Mouse (Mus musculus) embryonic facial prominence, embryonic 13.5 days (tissue): ENCODE data around the gene Sdsl. TPM values are rescaled to one million over a fixed set of nuclear protein-coding genes. Genes with fewer than 3 reads are reported as not detected.

ENCODE experiments used
- ATAC-seq: fragments of 200-750 bp; cut with Nextera tagmentation; 2 replicates; pipeline ENCODE4 v1.8.0; 2017; ENCODE audit warnings: low read depth; ENCODE audit not compliant: insufficient number of reproducible peaks, insufficient read depth, low FRiP score, low TSS enrichment
- H3K27ac ChIP-seq: fragments of 300-500 bp; sonication (generic); 2 replicates; pipeline ENCODE4 v1.5.1; 2015; ENCODE audit warnings: moderate library complexity, mild to moderate bottlenecking, inconsistent platforms
- H3K27me3 ChIP-seq: fragments of 300-500 bp; sonication (generic); 2 replicates; pipeline ENCODE4 v1.6.1; 2015; ENCODE audit warnings: mild to moderate bottlenecking, inconsistent platforms
- H3K36me3 ChIP-seq: fragments of 300-500 bp; sonication (generic); 2 replicates; pipeline ENCODE4 v1.6.1; 2015; ENCODE audit warnings: mild to moderate bottlenecking, inconsistent platforms
- H3K4me1 ChIP-seq: fragments of 300-500 bp; sonication (generic); 2 replicates; pipeline ENCODE4 v1.6.1; 2015; ENCODE audit warnings: inconsistent platforms
- H3K4me2 ChIP-seq: fragments of 300-500 bp; sonication (generic); 2 replicates; pipeline ENCODE4 v1.6.1; 2015; ENCODE audit warnings: moderate library complexity, mild to moderate bottlenecking, inconsistent platforms
- H3K4me3 ChIP-seq: fragments of 300-500 bp; sonication (generic); 2 replicates; pipeline ENCODE4 v1.5.1; 2015; ENCODE audit warnings: mild to moderate bottlenecking, inconsistent platforms
- H3K9ac ChIP-seq: fragments of 300-500 bp; sonication (generic); 2 replicates; pipeline ENCODE4 v1.6.1; 2015; ENCODE audit warnings: mild to moderate bottlenecking, inconsistent platforms
- H3K9me3 ChIP-seq: fragments of 300-500 bp; sonication (generic); 2 replicates; pipeline ENCODE4 v1.6.1; 2016; ENCODE audit warnings: inconsistent platforms
- WGBS: fragments of 180-500 bp; shearing (Covaris S2); methylation state at CpG from one replicate; pipeline ENCODE4 v1.1.7; 2015; ENCODE audit warnings: mixed read lengths; 5-methylcytosine and 5-hydroxymethylcytosine counted together
- polyA plus RNA-seq: library from polyadenylated mRNA; unstranded; fragments of >200 nt; fragmentation: Nextera tagmentation; extraction: Ambion mirVana; gene quantifications from 2 replicates; pipeline ENCODE4 v1.2.1, GENCODE M21; 2015

Sdsl gene
- polyA plus RNA-seq: 2.0 and 2.5 TPM in 2 replicates

DNA sequence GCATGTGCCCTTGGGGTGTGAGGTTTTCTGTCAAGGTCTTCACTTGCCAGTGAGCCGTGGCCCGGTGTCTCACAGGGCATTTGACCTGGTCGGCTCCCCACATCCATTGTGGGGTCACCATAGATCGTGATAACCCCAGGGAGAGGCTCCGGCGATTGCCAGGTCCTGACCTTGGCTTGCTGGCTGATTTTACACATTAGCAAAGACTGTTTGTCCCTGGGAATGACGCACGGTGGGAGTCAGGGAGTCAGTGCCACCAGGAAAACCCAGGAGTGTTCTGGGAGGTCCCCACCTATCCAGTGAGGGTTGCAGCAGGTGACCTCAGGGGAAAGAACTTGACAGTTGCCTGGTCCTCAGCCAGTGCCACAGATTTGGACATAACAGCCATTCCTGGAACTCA lies at the start of gene Sdsl:
Gene Sdsl (minus strand): TSS at position 41 of the 400 bp plus-strand sequence.
- Histone ChIP-seq H3K4me2 (no peak within 1 kb of the TSS), H3K9ac (no peak within 1 kb of the TSS), H3K4me1 (no peaks in the 10 kb centered on the region), H3K27ac (no peak within 1 kb of the TSS), H3K9me3 (no peaks in the 10 kb centered on the region), H3K36me3 (no peaks in the 10 kb centered on the region), H3K4me3 (no peak within 1 kb of the TSS), H3K27me3 (peaks cover 11% of the 10 kb centered on the region; the same call in 1 of the 2 replicates)
- no peak for ATAC-seq
- WGBS: 73% methylated on average over 8 of the region's 8 CpGs

DNA sequence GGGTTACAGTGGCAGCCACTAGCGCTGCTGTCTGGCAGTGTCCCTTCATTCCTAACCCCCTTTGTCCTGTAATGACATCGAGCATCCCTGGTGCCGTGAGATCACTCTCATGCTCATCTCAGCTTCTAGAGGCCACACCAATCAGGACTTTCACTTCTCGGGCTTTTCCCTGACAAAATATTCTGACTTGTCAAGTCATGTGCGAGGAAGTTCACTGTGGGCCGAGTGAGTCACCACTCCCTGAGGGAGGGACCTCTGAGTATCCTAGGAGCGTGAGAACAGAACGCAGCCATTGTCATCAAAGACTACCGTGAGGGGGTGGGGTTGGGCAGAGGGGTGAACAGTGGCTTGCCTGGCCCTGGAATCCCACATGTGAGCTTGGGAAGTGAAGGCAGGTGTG lies 44.9 kb upstream of the Sdsl start:
- Histone ChIP-seq H3K4me1 (peaks cover 41% of the 10 kb centered on the region), H3K27ac (no peak overlapping the region), H3K9ac (no peak overlapping the region), H3K4me2 (no peak overlapping the region), H3K27me3 (no peaks in the 10 kb centered on the region), H3K4me3 (no peak overlapping the region), H3K36me3 (0 out of 2 replicates have a peak, but pooled peaks cover 7% of the 10 kb centered on the region), H3K9me3 (no peaks in the 10 kb centered on the region)
- no peak for ATAC-seq
- 47% methylated on average over 9 of the region's 9 CpGs for whole genome bisulfite sequencing

DNA sequence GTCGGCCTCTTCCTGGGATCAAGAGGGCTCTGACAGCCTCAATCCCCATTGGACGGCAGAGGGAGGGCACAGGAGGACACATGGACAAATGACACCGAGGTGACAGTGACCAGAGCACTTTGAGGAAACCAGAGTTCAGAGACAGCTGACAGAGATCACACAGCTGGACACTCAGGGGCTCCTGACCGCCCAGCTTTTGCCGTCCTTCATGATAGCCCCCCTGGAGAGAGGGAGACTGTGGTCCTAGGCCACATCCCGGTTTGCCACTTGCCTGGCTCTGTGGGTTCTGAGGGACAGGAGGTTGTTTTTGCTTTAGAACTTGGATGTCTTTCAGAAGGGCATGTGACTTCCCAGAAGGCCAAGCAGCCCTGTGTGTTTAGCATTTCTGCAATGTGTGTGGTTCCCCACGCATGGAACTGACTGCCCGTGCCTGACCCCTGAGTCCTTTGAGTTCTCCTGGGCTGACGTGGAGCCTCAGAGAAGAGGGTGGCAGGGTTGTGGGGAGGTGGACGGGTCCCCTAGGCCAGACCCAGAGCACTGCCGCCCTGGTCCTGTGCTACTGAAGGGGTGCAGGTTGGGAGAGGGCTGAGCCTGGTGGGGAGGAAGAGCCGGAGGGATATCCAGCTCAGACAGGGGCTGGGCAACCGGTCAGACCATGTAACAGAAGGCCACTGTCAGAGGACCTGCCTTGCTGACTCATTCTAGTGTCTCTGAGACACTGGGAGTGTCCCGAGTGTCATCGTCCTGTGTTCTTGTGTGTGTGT lies 43.8 kb upstream of the Sdsl start:
- peaks cover 4% of the 10 kb centered on the region; the same call in 1 of the 2 replicates for H3K27me3 ChIP-seq
- H3K4me3 ChIP-seq: no peak overlapping the region
- H3K9ac ChIP-seq: no peak overlapping the region
- no peak overlapping the region for H3K4me2 ChIP-seq
- ATAC-seq: no peak
- 53% methylated on average over 15 of the region's 15 CpGs for WGBS
- no peaks in the 10 kb centered on the region for H3K9me3 ChIP-seq
- H3K27ac ChIP-seq: no peak overlapping the region
- H3K36me3 ChIP-seq: no peaks in the 10 kb centered on the region
- H3K4me1 ChIP-seq: peaks cover 48% of the 10 kb centered on the region

GRCm38 (mm10) chr5:120515451-120515850 lies 42.8 kb upstream of the Sdsl start:
- H3K4me3 ChIP-seq: no peak overlapping the region
- H3K36me3 ChIP-seq: no peaks in the 10 kb centered on the region
- peaks cover 4% of the 10 kb centered on the region; the same call in 1 of the 2 replicates for H3K27me3 ChIP-seq
- ATAC-seq: no peak
- H3K9me3 ChIP-seq: no peaks in the 10 kb centered on the region
- H3K27ac ChIP-seq: peak overlapping the region; percentile 72; the same call in 1 of the 2 replicates
- no peak overlapping the region for H3K4me2 ChIP-seq
- WGBS: 69% methylated on average over 7 of the region's 7 CpGs
- no peak overlapping the region for H3K9ac ChIP-seq
- H3K4me1 ChIP-seq: peaks cover 51% of the 10 kb centered on the region

DNA sequence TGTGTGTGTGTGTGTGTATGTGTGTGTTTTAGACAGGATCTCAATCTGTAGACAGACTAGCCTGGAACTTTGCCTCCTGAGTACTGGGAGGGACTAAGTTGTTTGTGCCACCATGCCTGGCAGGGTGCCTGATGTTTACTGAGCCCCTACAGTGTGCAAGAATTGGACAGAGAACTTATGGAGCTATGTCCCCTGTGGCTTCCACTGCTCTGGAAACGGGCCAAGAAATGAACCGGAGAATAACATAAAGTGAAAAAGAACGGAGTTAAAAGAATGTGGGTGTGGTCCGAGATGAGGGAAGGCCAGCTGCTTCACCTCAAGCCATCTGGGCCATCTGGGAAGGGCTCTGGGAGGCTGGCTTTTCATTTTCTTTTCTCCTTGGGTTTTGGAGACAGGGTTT lies 42.1 kb upstream of the Sdsl start:
- H3K4me2 ChIP-seq: no peak overlapping the region
- no peak overlapping the region for H3K9ac ChIP-seq
- 11% methylated on average over 4 of the region's 4 CpGs for WGBS
- peak overlapping the region; percentile 72; the same call in 1 of the 2 replicates for H3K27ac ChIP-seq
- no peaks in the 10 kb centered on the region for H3K36me3 ChIP-seq
- peaks cover 4% of the 10 kb centered on the region; the same call in 1 of the 2 replicates for H3K27me3 ChIP-seq
- H3K9me3 ChIP-seq: no peaks in the 10 kb centered on the region
- no peak for ATAC-seq
- peaks cover 55% of the 10 kb centered on the region for H3K4me1 ChIP-seq
- no peak overlapping the region for H3K4me3 ChIP-seq

DNA sequence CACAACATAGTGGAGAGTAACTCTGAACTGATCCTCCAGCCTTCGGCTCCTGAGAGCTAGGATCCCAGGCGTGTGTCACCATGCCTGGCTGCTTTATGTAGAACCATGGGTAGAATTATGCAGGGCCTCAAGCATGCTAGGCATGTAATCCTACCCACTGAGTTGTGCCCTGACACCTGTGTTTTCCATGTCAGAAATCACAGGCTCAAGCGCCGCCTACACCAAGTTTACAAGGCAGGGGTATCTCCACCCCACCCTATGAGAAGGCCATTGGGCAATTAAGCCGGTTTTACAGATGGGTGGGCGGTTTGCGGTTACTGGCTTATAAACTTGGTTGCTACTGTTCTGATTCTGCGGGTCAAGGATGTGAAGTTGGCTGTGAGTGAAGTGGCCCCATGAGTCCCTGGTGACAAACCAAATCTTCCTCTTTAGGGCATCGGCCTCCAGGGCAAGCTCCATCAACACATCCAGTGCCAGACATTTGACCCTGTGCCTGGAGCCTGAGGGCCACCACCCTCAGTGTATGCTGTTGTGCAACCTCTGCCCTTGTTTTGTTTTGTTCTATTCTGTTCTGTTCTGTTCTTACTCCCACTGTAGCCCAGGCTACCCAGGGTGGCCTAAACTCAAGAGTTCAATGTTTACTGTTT lies 41.5 kb upstream of the Sdsl start:
- no peak for ATAC-seq
- WGBS: 82% methylated on average over 9 of the region's 9 CpGs
- no peak overlapping the region for H3K4me2 ChIP-seq
- H3K36me3 ChIP-seq: no peaks in the 10 kb centered on the region
- no peak overlapping the region for H3K4me3 ChIP-seq
- no peak overlapping the region for H3K9ac ChIP-seq
- H3K27ac ChIP-seq: peak overlapping the region; percentile 72; the same call in 1 of the 2 replicates
- peaks cover 55% of the 10 kb centered on the region for H3K4me1 ChIP-seq
- peaks cover 4% of the 10 kb centered on the region; the same call in 1 of the 2 replicates for H3K27me3 ChIP-seq
- H3K9me3 ChIP-seq: no peaks in the 10 kb centered on the region

DNA sequence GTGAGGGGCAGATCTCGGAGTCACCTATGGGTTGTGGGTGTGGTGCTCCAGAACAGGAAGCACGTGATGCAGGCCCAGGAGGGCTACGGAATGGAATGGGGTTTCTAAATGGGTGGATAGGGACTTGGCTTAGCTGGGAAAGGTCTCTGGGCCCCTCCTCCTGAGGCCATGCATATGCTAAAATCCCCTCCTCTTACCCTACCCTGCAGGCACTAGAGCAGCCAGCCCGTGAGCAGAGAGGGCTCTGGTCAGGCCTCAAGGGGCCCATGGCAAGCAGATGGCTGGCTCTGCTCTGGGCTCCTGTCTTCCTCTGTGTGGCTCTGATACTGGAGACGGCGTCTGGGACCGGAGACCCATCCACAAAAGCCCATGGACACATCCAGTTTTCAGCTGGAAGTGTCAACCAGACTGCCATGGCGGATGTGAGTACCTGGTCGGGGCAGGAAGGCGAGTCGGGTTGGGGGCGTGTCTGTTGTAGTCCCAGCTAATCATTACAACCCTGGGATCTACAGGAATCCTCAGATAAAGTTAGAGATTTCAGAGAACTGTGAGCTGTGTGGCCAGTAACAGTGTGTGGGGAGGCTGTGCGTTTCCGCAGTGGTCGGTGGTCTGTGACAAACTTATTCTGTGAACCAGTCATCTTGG lies 40.4 kb upstream of the Sdsl start:
- no peaks in the 10 kb centered on the region for H3K9me3 ChIP-seq
- H3K36me3 ChIP-seq: no peaks in the 10 kb centered on the region
- peaks cover 55% of the 10 kb centered on the region for H3K4me1 ChIP-seq
- WGBS: 39% methylated on average over 15 of the region's 15 CpGs
- no peak overlapping the region for H3K9ac ChIP-seq
- peaks cover 4% of the 10 kb centered on the region; the same call in 1 of the 2 replicates for H3K27me3 ChIP-seq
- no peak for ATAC-seq
- H3K27ac ChIP-seq: 0 out of 2 replicates have a peak overlapping the region, but pooled peaks have one; percentile 7
- no peak overlapping the region for H3K4me2 ChIP-seq
- H3K4me3 ChIP-seq: no peak overlapping the region

GRCm38 (mm10) chr5:120511643-120512220 lies 39.1 kb upstream of the Sdsl start:
- Histone ChIP-seq H3K4me2 (peak overlapping the region; percentile 78), H3K4me1 (peaks cover 49% of the 10 kb centered on the region), H3K9ac (peak overlapping the region; percentile 65; the same call in 1 of the 2 replicates), H3K27ac (no peak overlapping the region), H3K36me3 (no peaks in the 10 kb centered on the region), H3K27me3 (peaks cover 4% of the 10 kb centered on the region; the same call in 1 of the 2 replicates), H3K4me3 (peak overlapping the region; percentile 56), H3K9me3 (no peaks in the 10 kb centered on the region)
- WGBS: 31% methylated on average over 14 of the region's 14 CpGs
- no peak for ATAC-seq

GRCm38 (mm10) chr5:120510982-120511642 lies 38.5 kb upstream of the Sdsl start, which contains the start of gene Slc8b1:
Slc8b1 (plus strand) TSS chr5:120511168.
- Histone ChIP-seq H3K4me1 (peaks cover 43% of the 10 kb centered on the region), H3K9ac (peak within 1 kb of the TSS; percentile 65), H3K9me3 (no peaks in the 10 kb centered on the region), H3K4me2 (peak within 1 kb of the TSS; percentile 78), H3K27me3 (peaks cover 4% of the 10 kb centered on the region; the same call in 1 of the 2 replicates), H3K36me3 (no peaks in the 10 kb centered on the region), H3K27ac (no peak within 1 kb of the TSS), H3K4me3 (peak within 1 kb of the TSS; percentile 56)
- peak; percentile 73 for ATAC-seq
- 0% methylated on average over 36 of the region's 36 CpGs for WGBS

DNA sequence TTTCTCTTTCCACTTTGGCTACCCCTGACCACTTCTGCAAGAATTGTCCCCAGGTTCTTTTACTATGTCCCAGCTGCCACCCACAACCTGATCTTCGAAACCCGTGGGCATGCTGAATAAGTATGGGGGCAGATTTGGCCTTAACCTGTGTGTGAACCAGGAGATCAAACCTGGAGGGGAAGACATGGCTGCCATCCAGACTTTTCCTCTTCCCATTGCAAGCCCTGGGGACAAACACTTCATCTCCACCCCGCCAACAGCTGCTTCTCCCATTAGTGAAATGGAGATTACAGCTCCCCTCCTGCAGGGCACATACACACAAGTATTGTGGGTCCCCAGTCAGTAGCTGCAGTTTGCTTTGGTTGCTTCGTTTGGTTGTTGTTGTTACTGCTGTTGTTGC lies 34.7 kb upstream of the Sdsl start:
- Histone ChIP-seq H3K27me3 (peaks cover 4% of the 10 kb centered on the region; the same call in 1 of the 2 replicates), H3K4me1 (peaks cover 27% of the 10 kb centered on the region), H3K9ac (no peak overlapping the region), H3K27ac (no peak overlapping the region), H3K9me3 (no peaks in the 10 kb centered on the region), H3K4me2 (no peak overlapping the region), H3K36me3 (no peaks in the 10 kb centered on the region), H3K4me3 (no peak overlapping the region)
- ATAC-seq: no peak
- 51% methylated on average over 4 of the region's 4 CpGs for WGBS

DNA sequence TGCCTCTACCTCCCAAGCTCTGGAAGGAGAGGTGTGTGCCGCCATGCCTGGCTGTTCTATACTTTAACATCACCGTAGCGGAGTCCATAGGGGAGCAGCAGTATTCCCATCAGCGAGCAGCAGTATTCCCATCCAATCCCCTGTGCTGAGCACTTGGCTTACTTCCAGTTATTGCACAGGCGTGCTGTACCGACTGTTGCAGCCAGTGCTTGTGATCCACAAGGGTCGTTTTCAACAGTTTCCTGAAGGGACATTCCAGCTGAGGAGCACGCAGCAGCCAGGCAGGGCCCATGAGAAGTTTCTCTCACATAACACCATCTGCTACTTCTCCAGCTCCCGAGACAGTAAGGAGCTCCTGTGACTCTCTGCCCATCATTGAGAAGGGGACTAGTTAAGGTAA lies 33.9 kb upstream of the Sdsl start:
- 60% methylated on average over 9 of the region's 9 CpGs for WGBS
- Histone ChIP-seq H3K27ac (no peak overlapping the region), H3K9me3 (no peaks in the 10 kb centered on the region), H3K4me1 (peaks cover 30% of the 10 kb centered on the region), H3K9ac (no peak overlapping the region), H3K36me3 (no peaks in the 10 kb centered on the region), H3K4me3 (no peak overlapping the region), H3K4me2 (no peak overlapping the region), H3K27me3 (no peaks in the 10 kb centered on the region)
- ATAC-seq: no peak
